Mouse (Mus musculus) G1E (cell line): ENCODE measurements around the gene Tubb4b. TPM values are rescaled to one million over a fixed set of nuclear protein-coding genes. Genes with fewer than 3 reads are reported as not detected.

Experiments
- ATAC-seq: 2 replicates; pipeline ENCODE4 v1.8.0; 2016; ENCODE audit warnings: mild to moderate bottlenecking; ENCODE audit not compliant: insufficient number of reproducible peaks, poor library complexity, low FRiP score, severe bottlenecking; ENCODE audit errors: extremely low read depth
- DNase-seq: peaks from one replicate; pipeline ENCODE4 v3.0.0; 2012; ENCODE audit warnings: low spot score
- H3K27me3 ChIP-seq: 2 replicates; pipeline ENCODE4 v1.6.1; 2012; ENCODE audit warnings: mild to moderate bottlenecking, low read length, inconsistent platforms; ENCODE audit not compliant: insufficient read depth
- H3K36me3 ChIP-seq: replicated peaks from 2 replicates; pipeline ENCODE3; 2012; ENCODE audit warnings: mild to moderate bottlenecking, inconsistent platforms
- H3K4me1 ChIP-seq: 2 replicates; pipeline ENCODE4 v1.6.1; 2012; ENCODE audit warnings: low read depth, low read length, inconsistent platforms, mixed read lengths; ENCODE audit not compliant: insufficient read depth
- H3K4me3 ChIP-seq: 2 replicates; pipeline ENCODE4 v1.5.1; 2012; ENCODE audit warnings: low read depth, mild to moderate bottlenecking, inconsistent platforms, low read length, moderate library complexity, mixed read lengths
- H3K9me3 ChIP-seq: replicated peaks from 2 replicates; pipeline ENCODE4 v1.6.1; 2012; ENCODE audit warnings: inconsistent platforms
- CTCF ChIP-seq: IDR thresholded peaks from 2 replicates; pipeline ENCODE4 v1.5.1; 2012; ENCODE audit warnings: low read depth, low read length, inconsistent platforms, mixed read lengths
- GATA1 ChIP-seq: IDR thresholded peaks from 2 replicates; pipeline ENCODE4 v1.6.1; 2012; ENCODE audit warnings: borderline replicate concordance, low read length, inconsistent platforms, mixed read lengths
- GATA2 ChIP-seq: IDR thresholded peaks from 2 replicates; pipeline ENCODE4 v1.6.1; 2012; ENCODE audit warnings: low read depth, low read length, inconsistent platforms, borderline replicate concordance
- POLR2AphosphoS5 ChIP-seq: IDR thresholded peaks from 2 replicates; pipeline ENCODE4 v1.6.1; 2012; ENCODE audit warnings: low read depth, low read length, inconsistent platforms; ENCODE audit not compliant: insufficient replicate concordance
- TAL1 ChIP-seq: conservative IDR thresholded peaks from 2 replicates; pipeline ENCODE4 v1.6.1; 2012; ENCODE audit warnings: low read depth, low read length, inconsistent platforms, mixed read lengths
- polyA plus RNA-seq: library from polyadenylated mRNA; stranded (reverse); fragments of >175 nt; gene quantifications from 2 replicates; pipeline ENCODE4 v1.2.3, GENCODE M21; 2012
- total RNA-seq, 2 experiments: library from RNA; stranded (forward) in 1 of 2; stranded (reverse) in 1 of 2; fragments of 200-1000 nt in 1 of 2; fragments of >200 nt in 1 of 2; fragmentation: Nextera tagmentation in 1 of 2; gene quantifications; 2 replicates each; pipeline ENCODE4 v1.2.3; 2014 to 2017

Tubb4b gene
- total and polyA plus RNA-seq, 3 experiments = 427 to 799 (median 639) TPM

DNA sequence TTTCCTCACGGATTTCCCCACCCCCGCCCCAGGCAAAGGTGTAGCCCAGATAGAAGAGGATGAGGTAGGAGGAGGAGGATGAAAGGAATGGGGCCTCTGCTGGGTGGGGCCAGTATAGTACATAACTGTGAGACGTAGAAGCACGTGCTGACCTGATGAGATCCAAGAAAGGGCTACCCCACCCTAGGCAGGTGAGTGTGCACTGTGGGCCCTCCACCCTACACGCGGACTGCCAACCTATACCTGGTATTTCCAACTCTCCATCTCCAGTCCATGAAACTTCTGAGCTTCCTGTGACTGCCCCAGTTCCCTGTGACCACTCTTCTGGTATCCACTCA lies 16.9 kb upstream of the Tubb4b start:
- Histone ChIP-seq H3K36me3 (peaks cover 34% of the 10 kb centered on the region), H3K4me1 (peaks cover 84% of the 10 kb centered on the region), H3K27me3 (peaks cover 45% of the 10 kb centered on the region), H3K9me3 (no peaks in the 10 kb centered on the region), H3K4me3 (peak overlapping the region; percentile 69; the same call in 1 of the 2 replicates)
- no peak for TF ChIP-seq GATA1
- no peak for DNase-seq
- ATAC-seq = no peak

GRCm38 (mm10) chr2:25240723-25241437 lies 16.4 kb upstream of the Tubb4b start:
- DNase-seq (no peak), ATAC-seq (peak; percentile 31; the same call in 1 of the 2 replicates)
- Histone ChIP-seq H3K27me3 (peaks cover 49% of the 10 kb centered on the region), H3K4me3 (peak overlapping the region; percentile 69; the same call in 1 of the 2 replicates), H3K4me1 (peaks cover 85% of the 10 kb centered on the region), H3K36me3 (peaks cover 29% of the 10 kb centered on the region), H3K9me3 (no peaks in the 10 kb centered on the region)
- TF ChIP-seq TAL1 (no peak), GATA2 (no peak), GATA1 (no peak), CTCF (no peak), POLR2AphosphoS5 (no peak)

GRCm38 (mm10) chr2:25240310-25240709 lies 15.8 kb upstream of the Tubb4b start:
- Histone ChIP-seq H3K4me3 (no peak overlapping the region; the same call in 1 of the 2 replicates), H3K27me3 (peaks cover 51% of the 10 kb centered on the region), H3K9me3 (no peaks in the 10 kb centered on the region), H3K36me3 (peaks cover 23% of the 10 kb centered on the region), H3K4me1 (peaks cover 87% of the 10 kb centered on the region)
- ATAC-seq = no peak
- no peak for TF ChIP-seq POLR2AphosphoS5
- TF ChIP-seq CTCF = no peak
- TF ChIP-seq GATA2 = no peak
- no peak for TF ChIP-seq GATA1
- TF ChIP-seq TAL1 = no peak
- DNase-seq = no peak

DNA sequence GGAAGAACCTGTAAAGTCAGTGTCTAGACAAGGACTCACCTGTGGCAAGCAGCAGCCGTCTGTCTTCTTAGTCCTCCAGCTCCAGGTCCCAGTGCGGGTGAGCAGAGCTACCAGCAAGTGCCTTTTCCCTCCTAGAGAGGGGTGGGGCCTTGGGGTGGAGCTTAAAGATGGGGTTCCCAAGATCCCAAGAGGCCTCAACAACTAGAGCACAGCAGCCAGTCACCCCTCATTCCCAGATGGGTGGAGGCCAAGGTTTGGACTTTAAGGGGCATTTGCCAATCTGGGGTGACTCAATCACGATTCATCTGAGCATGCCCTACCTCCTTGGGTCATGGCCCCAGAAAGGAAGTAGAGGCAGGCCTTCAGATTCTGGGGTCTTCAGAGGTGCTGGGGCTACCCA lies 15.3 kb upstream of the Tubb4b start:
- no peak for DNase-seq
- ATAC-seq = no peak
- Histone ChIP-seq H3K9me3 (no peaks in the 10 kb centered on the region), H3K36me3 (peaks cover 18% of the 10 kb centered on the region), H3K4me1 (peaks cover 93% of the 10 kb centered on the region), H3K4me3 (no peak overlapping the region), H3K27me3 (peaks cover 51% of the 10 kb centered on the region)
- TF ChIP-seq GATA1 (no peak), POLR2AphosphoS5 (no peak), GATA2 (no peak), CTCF (no peak), TAL1 (no peak)

- DNase-seq (no peak), ATAC-seq (no peak)
- TF ChIP-seq POLR2AphosphoS5 (no peak), TAL1 (no peak), GATA2 (no peak), GATA1 (no peak), CTCF (no peak)
- H3K4me1 ChIP-seq = peaks cover 97% of the 10 kb centered on the region
- no peak overlapping the region for H3K4me3 ChIP-seq
- no peaks in the 10 kb centered on the region for H3K9me3 ChIP-seq
- H3K36me3 ChIP-seq = peaks cover 1% of the 10 kb centered on the region
- peaks cover 48% of the 10 kb centered on the region for H3K27me3 ChIP-seq
Measured at GRCm38 (mm10) chr2:25238106-25238505, 13.6 kb upstream of the Tubb4b start.

- ATAC-seq (no peak), DNase-seq (no peak)
- Histone ChIP-seq H3K27me3 (peaks cover 42% of the 10 kb centered on the region), H3K36me3 (no peaks in the 10 kb centered on the region), H3K4me1 (peaks cover 97% of the 10 kb centered on the region), H3K4me3 (no peak overlapping the region), H3K9me3 (no peaks in the 10 kb centered on the region)
- no peak for TF ChIP-seq POLR2AphosphoS5
- TF ChIP-seq GATA2 = no peak
- no peak for TF ChIP-seq CTCF
- no peak for TF ChIP-seq TAL1
- no peak for TF ChIP-seq GATA1
Measured at GRCm38 (mm10) chr2:25237522-25237921, 13.0 kb upstream of the Tubb4b start.
